Mouse (Mus musculus) forebrain, embryonic 12.5 days (tissue): ENCODE results near the gene Esrrb. TPM values are rescaled to one million over a fixed set of nuclear protein-coding genes. Genes with fewer than 3 reads are reported as not detected.
A peak's percentile ranks its signal among the peaks of the same experiment; 100 is the strongest.

Experiments
- ATAC-seq: fragments of 200-750 bp; cut with Nextera tagmentation; 2 replicates; pipeline ENCODE4 v1.8.0; 2017; ENCODE audit warnings: moderate TSS enrichment; ENCODE audit not compliant: low FRiP score
- H3K27ac ChIP-seq: fragments of 300-500 bp; sonication (generic); 2 replicates; pipeline ENCODE4 v1.5.1; 2016; ENCODE audit warnings: mild to moderate bottlenecking
- H3K27me3 ChIP-seq: fragments of 300-500 bp; sonication (generic); 2 replicates; pipeline ENCODE4 v1.6.1; 2016; ENCODE audit warnings: mild to moderate bottlenecking
- H3K36me3 ChIP-seq: fragments of 300-500 bp; sonication (generic); replicated peaks from 2 replicates; pipeline ENCODE4 v1.6.1; 2016; ENCODE audit warnings: mild to moderate bottlenecking
- H3K4me1 ChIP-seq: fragments of 300-500 bp; sonication (generic); 2 replicates; pipeline ENCODE4 v1.6.1; 2016
- H3K4me2 ChIP-seq: fragments of 300-500 bp; sonication (generic); 2 replicates; pipeline ENCODE4 v1.6.1; 2016; ENCODE audit warnings: mild to moderate bottlenecking, moderate library complexity
- H3K4me3 ChIP-seq: fragments of 300-500 bp; sonication (generic); replicated peaks from 2 replicates; pipeline ENCODE4 v1.5.1; 2016; ENCODE audit warnings: mild to moderate bottlenecking
- H3K9ac ChIP-seq: fragments of 300-500 bp; sonication (generic); 2 replicates; pipeline ENCODE4 v1.6.1; 2016; ENCODE audit warnings: mild to moderate bottlenecking
- H3K9me3 ChIP-seq: fragments of 300-500 bp; sonication (generic); 2 replicates; pipeline ENCODE4 v1.6.1; 2016
- WGBS: fragments of 180-500 bp; shearing (Covaris S2); methylation state at CpG from one replicate; pipeline ENCODE4 v1.1.7; 2016; 5-methylcytosine and 5-hydroxymethylcytosine counted together
- polyA plus RNA-seq: library from polyadenylated mRNA; unstranded; fragments of >200 nt; fragmentation: Nextera tagmentation; extraction: Ambion mirVana; gene quantifications from 2 replicates; pipeline ENCODE4 v1.2.1, GENCODE M21; 2016

Esrrb gene
- polyA plus RNA-seq, 1 experiment from 2014 or later = 0.41 TPM

DNA sequence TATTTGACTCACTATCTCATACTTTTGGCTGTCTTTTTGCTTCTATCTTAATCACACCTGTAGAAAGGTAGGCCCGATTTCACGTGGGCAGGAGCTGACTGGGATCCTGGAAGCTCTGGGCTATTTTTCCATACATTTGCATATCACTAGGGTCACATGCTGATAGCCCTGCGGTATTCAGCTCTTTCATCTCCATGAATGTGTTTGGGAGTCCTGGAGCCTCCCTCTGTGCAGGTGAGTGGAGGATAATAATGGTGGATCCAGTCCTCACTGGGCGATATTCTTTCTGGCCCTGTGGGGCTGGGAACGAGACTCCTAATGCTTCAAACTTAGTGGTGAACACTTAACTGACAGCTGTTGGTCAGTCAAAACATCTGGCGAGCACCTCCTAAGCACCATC lies 110.0 kb downstream of the Esrrb start:
- no peak for ATAC-seq
- Histone ChIP-seq H3K9me3 (no peaks in the 10 kb centered on the region), H3K4me2 (no peak overlapping the region), H3K4me1 (no peaks in the 10 kb centered on the region), H3K36me3 (no peaks in the 10 kb centered on the region), H3K27ac (no peak overlapping the region), H3K27me3 (no peaks in the 10 kb centered on the region), H3K4me3 (no peak overlapping the region), H3K9ac (no peak overlapping the region)
- WGBS = 65% methylated on average over 6 of the region's 6 CpGs

DNA sequence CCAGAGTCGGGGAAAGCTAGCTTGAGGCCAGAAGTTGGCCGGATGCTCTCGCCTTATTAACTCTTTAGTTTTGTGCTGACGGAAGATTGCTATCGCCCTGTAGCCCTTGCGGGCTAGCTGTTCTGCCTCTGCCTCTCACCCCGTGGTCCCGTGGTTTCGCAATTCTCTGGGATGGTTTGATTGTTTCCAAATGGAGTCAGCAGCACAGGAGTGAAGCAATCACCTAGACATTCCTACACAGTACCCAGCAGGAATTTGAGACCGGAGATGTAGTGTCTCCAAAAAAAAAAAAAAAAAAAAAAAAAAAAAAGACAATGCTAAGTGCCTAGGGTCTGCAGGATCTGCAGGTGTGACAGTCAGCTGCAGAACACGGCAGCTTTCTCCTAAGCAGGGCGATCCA lies 112.7 kb downstream of the Esrrb start:
- Histone ChIP-seq H3K36me3 (no peaks in the 10 kb centered on the region), H3K9me3 (no peaks in the 10 kb centered on the region), H3K4me3 (no peak overlapping the region), H3K27ac (no peak overlapping the region), H3K4me2 (no peak overlapping the region), H3K9ac (no peak overlapping the region), H3K27me3 (no peaks in the 10 kb centered on the region), H3K4me1 (no peaks in the 10 kb centered on the region)
- no peak for ATAC-seq
- 74% methylated on average over 12 of the region's 12 CpGs for WGBS

DNA sequence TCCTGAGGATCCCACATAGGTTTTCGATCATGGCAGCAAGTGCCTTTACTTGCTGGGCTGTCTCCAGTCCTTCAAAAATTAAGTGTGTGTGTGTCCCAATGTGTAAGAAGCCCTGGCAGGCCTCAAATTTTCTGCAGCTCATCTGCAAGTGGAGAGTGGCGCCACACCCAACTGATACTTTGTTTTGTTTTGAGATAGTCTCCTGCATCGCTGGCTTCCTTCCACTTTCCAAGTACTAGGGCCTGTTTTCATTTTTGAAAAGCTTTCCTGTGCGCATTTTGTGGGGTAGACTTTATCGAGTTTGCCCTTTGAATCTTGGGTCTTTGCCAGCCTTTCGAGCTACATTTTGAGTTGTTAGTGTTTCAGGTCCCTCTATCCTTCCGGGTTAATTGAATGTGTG lies 115.1 kb downstream of the Esrrb start:
- H3K4me1 ChIP-seq = no peaks in the 10 kb centered on the region
- no peak for ATAC-seq
- H3K4me2 ChIP-seq = no peak overlapping the region
- H3K9me3 ChIP-seq = no peaks in the 10 kb centered on the region
- H3K27ac ChIP-seq = no peak overlapping the region
- 88% methylated on average over 7 of the region's 7 CpGs for WGBS
- no peaks in the 10 kb centered on the region for H3K27me3 ChIP-seq
- no peaks in the 10 kb centered on the region for H3K36me3 ChIP-seq
- H3K9ac ChIP-seq = no peak overlapping the region
- H3K4me3 ChIP-seq = no peak overlapping the region

GRCm38 (mm10) chr12:86478908-86479307 lies 118.0 kb downstream of the Esrrb start:
- no peaks in the 10 kb centered on the region for H3K9me3 ChIP-seq
- H3K4me1 ChIP-seq = peaks cover 3% of the 10 kb centered on the region; the same call in 1 of the 2 replicates
- no peak overlapping the region for H3K4me3 ChIP-seq
- H3K36me3 ChIP-seq = no peaks in the 10 kb centered on the region
- no peak overlapping the region for H3K27ac ChIP-seq
- WGBS = 81% methylated on average over 5 of the region's 5 CpGs
- H3K9ac ChIP-seq = no peak overlapping the region
- H3K4me2 ChIP-seq = no peak overlapping the region
- no peak for ATAC-seq
- H3K27me3 ChIP-seq = no peaks in the 10 kb centered on the region

GRCm38 (mm10) chr12:86482029-86482428 lies 121.1 kb downstream of the Esrrb start:
- 84% methylated on average over 6 of the region's 6 CpGs for WGBS
- H3K27ac ChIP-seq = no peak overlapping the region
- H3K4me3 ChIP-seq = no peak overlapping the region
- H3K4me2 ChIP-seq = no peak overlapping the region
- no peaks in the 10 kb centered on the region for H3K27me3 ChIP-seq
- no peak overlapping the region for H3K9ac ChIP-seq
- H3K4me1 ChIP-seq = peaks cover 3% of the 10 kb centered on the region; the same call in 1 of the 2 replicates
- H3K36me3 ChIP-seq = no peaks in the 10 kb centered on the region
- H3K9me3 ChIP-seq = no peaks in the 10 kb centered on the region
- ATAC-seq = no peak

GRCm38 (mm10) chr12:86483413-86483841 lies 122.5 kb downstream of the Esrrb start:
- WGBS = 63% methylated on average over 5 of the region's 5 CpGs
- no peak overlapping the region for H3K4me3 ChIP-seq
- no peak overlapping the region for H3K4me2 ChIP-seq
- no peak for ATAC-seq
- H3K9ac ChIP-seq = no peak overlapping the region
- H3K27ac ChIP-seq = no peak overlapping the region
- no peaks in the 10 kb centered on the region for H3K27me3 ChIP-seq
- no peaks in the 10 kb centered on the region for H3K9me3 ChIP-seq
- no peaks in the 10 kb centered on the region for H3K36me3 ChIP-seq
- H3K4me1 ChIP-seq = peaks cover 3% of the 10 kb centered on the region; the same call in 1 of the 2 replicates

DNA sequence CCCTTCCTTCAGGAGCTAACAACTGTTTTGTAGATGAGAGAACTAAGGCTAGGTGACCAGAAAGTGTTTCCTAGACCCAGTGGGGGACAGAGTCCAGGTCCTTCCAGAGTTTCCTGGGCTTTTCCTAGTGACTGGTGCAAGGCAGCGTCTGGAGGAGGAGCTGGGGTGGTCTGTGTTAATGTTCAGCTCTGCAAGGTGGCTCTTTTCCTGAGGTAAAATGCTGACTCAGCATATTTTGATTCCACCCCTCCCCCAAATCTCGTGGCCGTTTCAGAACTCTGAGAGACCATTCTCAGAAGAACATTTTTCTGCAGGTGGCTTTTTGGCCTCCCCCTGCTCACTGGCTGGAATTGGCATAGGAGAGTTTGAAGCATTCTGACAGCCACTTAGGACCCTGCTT lies 127.1 kb downstream of the Esrrb start:
- H3K9me3 ChIP-seq = no peaks in the 10 kb centered on the region
- H3K9ac ChIP-seq = no peak overlapping the region
- 0 out of 2 replicates have a peak, but pooled peaks cover 3% of the 10 kb centered on the region for H3K27me3 ChIP-seq
- H3K27ac ChIP-seq = no peak overlapping the region
- H3K4me2 ChIP-seq = no peak overlapping the region
- H3K4me1 ChIP-seq = peaks cover 3% of the 10 kb centered on the region; the same call in 1 of the 2 replicates
- ATAC-seq = no peak
- WGBS = 85% methylated on average over 3 of the region's 3 CpGs
- no peak overlapping the region for H3K4me3 ChIP-seq
- no peaks in the 10 kb centered on the region for H3K36me3 ChIP-seq

DNA sequence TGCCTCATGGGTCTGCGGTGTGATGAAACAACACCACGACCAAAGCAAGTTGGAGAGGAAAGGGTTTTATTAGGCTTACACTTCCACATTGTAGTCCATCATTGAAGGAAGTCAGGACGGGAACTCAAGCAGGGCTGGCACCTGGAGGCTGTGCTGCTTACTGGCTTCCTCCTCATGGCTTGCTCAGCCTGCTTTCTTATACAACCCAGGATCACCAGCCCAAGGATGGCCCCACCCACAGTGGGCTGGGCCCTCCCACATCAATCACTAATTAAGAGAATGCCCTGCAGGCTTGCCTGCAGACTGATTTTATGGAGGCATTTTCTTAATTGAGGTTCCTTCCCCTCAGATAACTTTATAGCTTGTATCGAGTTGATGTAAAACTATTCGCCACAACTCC lies 129.1 kb downstream of the Esrrb start:
- Histone ChIP-seq H3K27me3 (0 out of 2 replicates have a peak, but pooled peaks cover 3% of the 10 kb centered on the region), H3K9ac (no peak overlapping the region), H3K36me3 (no peaks in the 10 kb centered on the region), H3K4me3 (no peak overlapping the region), H3K9me3 (no peaks in the 10 kb centered on the region), H3K27ac (no peak overlapping the region), H3K4me1 (no peaks in the 10 kb centered on the region), H3K4me2 (no peak overlapping the region)
- no peak for ATAC-seq
- WGBS = 80% methylated on average over 5 of the region's 5 CpGs

DNA sequence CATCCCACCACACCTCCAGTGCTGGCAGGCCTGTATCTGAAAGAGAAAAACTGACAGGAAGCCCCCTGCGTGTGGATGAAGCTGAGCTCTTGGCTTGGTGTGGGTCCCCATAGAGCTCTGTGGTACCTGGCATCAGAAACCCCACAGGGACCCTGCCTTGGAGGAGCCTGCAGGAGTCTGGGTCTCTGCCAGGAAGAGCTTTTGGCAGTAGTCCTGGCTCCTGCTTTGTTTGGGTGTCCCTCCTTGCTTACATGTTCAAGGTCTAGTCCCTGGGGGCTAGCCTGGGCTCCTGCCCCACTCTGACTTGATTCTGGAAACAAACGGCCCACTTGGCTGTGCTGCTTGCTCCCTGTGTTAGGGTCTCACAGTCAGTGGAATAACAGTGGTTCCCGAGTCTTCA lies 130.6 kb downstream of the Esrrb start:
- Histone ChIP-seq H3K4me1 (no peaks in the 10 kb centered on the region), H3K36me3 (no peaks in the 10 kb centered on the region), H3K9me3 (no peaks in the 10 kb centered on the region), H3K4me2 (no peak overlapping the region), H3K27ac (no peak overlapping the region), H3K27me3 (0 out of 2 replicates have a peak, but pooled peaks cover 3% of the 10 kb centered on the region), H3K4me3 (no peak overlapping the region), H3K9ac (no peak overlapping the region)
- WGBS = 62% methylated on average over 3 of the region's 3 CpGs
- ATAC-seq = no peak

GRCm38 (mm10) chr12:86492822-86493221 lies 131.9 kb downstream of the Esrrb start:
- no peak for ATAC-seq
- no peak overlapping the region for H3K4me3 ChIP-seq

DNA sequence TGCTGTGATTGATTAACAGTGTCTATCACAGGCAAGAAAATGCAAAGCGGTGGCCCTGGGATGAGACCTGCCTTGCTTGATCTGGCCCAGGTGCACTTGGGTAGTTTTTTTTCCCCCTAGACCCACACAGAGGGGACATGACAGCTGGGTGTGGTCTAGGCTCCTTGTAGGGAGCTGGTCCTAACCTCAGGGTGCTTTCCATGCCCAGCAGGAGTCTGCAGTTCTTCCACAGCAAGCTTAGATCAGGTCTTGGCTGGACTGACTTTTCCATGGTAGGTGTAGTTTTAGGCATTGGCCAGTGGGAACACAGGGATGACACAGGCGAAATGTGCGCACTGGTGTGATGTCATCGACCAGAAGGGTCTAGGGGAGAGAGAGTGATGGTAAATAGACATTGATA lies 136.2 kb downstream of the Esrrb start:
- 92% methylated on average over 4 of the region's 4 CpGs for WGBS
- Histone ChIP-seq H3K4me2 (no peak overlapping the region), H3K27me3 (0 out of 2 replicates have a peak, but pooled peaks cover 3% of the 10 kb centered on the region), H3K27ac (no peak overlapping the region), H3K36me3 (no peaks in the 10 kb centered on the region), H3K4me1 (peaks cover 7% of the 10 kb centered on the region), H3K9me3 (no peaks in the 10 kb centered on the region), H3K9ac (no peak overlapping the region), H3K4me3 (no peak overlapping the region)
- no peak for ATAC-seq

More at GRCm38 (mm10) chr12:86492822-86493221, 131.9 kb downstream of the Esrrb start:
- Histone ChIP-seq H3K27me3 (0 out of 2 replicates have a peak, but pooled peaks cover 3% of the 10 kb centered on the region), H3K9me3 (no peaks in the 10 kb centered on the region), H3K4me1 (no peaks in the 10 kb centered on the region), H3K4me2 (no peak overlapping the region), H3K36me3 (no peaks in the 10 kb centered on the region), H3K27ac (no peak overlapping the region), H3K9ac (0 out of 2 replicates have a peak overlapping the region, but pooled peaks have one; percentile 25)
- WGBS = 52% methylated on average over 6 of the region's 9 CpGs

DNA sequence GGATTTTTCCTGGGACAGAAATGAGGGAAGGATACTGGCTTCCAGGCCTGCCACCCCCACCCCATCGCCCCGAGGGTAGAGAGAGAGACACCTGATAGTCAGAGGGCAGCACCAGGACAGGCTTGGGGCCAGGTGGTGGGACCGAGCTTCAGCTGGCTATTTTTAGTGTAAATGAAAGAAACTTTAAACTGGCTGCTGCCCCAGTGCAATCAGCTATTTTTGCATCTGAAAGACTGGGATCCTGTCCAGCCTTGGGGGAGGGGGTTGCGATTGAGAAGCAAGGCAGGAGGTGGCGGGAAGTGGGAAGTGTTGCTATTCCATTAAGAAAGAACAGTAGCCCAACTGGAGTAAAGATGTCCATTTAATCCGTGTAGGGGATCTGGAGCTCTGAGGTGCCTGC lies 137.8 kb downstream of the Esrrb start:
- WGBS = 24% methylated on average over 6 of the region's 6 CpGs
- no peak overlapping the region for H3K4me3 ChIP-seq
- H3K36me3 ChIP-seq = no peaks in the 10 kb centered on the region
- ATAC-seq = no peak
- no peak overlapping the region for H3K9ac ChIP-seq
- H3K4me2 ChIP-seq = no peak overlapping the region
- peaks cover 7% of the 10 kb centered on the region for H3K4me1 ChIP-seq
- no peaks in the 10 kb centered on the region for H3K27me3 ChIP-seq
- H3K9me3 ChIP-seq = no peaks in the 10 kb centered on the region
- H3K27ac ChIP-seq = no peak overlapping the region

DNA sequence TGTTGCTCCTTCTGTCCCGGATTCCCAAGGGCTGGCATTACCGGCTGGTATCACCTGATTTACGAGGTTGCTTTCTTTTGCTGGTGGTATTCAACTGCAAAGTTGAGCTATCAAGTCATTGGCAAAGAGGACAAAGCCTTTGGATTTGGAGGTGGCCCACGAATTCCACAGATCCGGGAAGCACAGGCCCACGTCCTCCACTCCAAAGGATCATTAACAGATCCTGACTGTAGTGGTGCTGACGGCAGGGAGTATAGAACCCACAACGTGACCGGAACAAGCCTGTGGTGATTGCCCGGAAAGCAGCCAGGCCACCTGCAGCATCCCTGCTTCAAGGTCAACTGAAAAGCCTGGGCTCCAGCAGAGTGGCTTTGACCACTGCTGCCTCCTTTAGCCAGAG lies 140.8 kb downstream of the Esrrb start:
- 83% methylated on average over 10 of the region's 10 CpGs for WGBS
- Histone ChIP-seq H3K4me3 (no peak overlapping the region), H3K4me2 (no peak overlapping the region), H3K4me1 (peaks cover 7% of the 10 kb centered on the region), H3K9ac (no peak overlapping the region), H3K9me3 (no peaks in the 10 kb centered on the region), H3K27ac (no peak overlapping the region), H3K27me3 (no peaks in the 10 kb centered on the region), H3K36me3 (no peaks in the 10 kb centered on the region)
- ATAC-seq = no peak
